Mouse (Mus musculus) ES-E14 (cell line): ENCODE measurements around the gene Ak5. TPM values are rescaled to one million over a fixed set of nuclear protein-coding genes. Genes with fewer than 3 reads are reported as not detected.
A peak's percentile ranks its signal among the peaks of the same experiment; 100 is the strongest.

Experiments
- DNase-seq: peaks from one replicate; pipeline ENCODE4 v3.0.0-alpha.2; 2013; ENCODE audit warnings: low read depth, low spot score
- H3K27ac ChIP-seq: 2 replicates; pipeline ENCODE4 v1.5.1; 2012; ENCODE audit warnings: low read depth, mild to moderate bottlenecking, low read length, moderate library complexity, mixed read lengths; ENCODE audit not compliant: poor library complexity, insufficient read depth, severe bottlenecking
- H3K36me3 ChIP-seq: 2 replicates; pipeline ENCODE4 v1.6.1; 2012; ENCODE audit warnings: mild to moderate bottlenecking, low read length, moderate library complexity, mixed read lengths; ENCODE audit not compliant: control insufficient read depth, poor library complexity, insufficient read depth, severe bottlenecking
- H3K4me1 ChIP-seq, 2 experiments: fragments of 150-350 bp in 1 of 2; sonication (generic) in 1 of 2; 2 replicates each; pipeline ENCODE4 v1.6.1; 2012; ENCODE audit warnings: low read length in 2 of 2, mild to moderate bottlenecking in 1 of 2, mixed read lengths in 1 of 2; ENCODE audit not compliant: control insufficient read depth in 2 of 2, insufficient read depth in 2 of 2, poor library complexity in 1 of 2
- H3K4me3 ChIP-seq, 2 experiments: fragments of 150-350 bp in 1 of 2; sonication (generic) in 1 of 2; 2 replicates each; pipeline ENCODE4 v1.5.1; 2012; ENCODE audit warnings: low read length in 2 of 2, low read depth in 1 of 2, mild to moderate bottlenecking in 1 of 2, mixed read lengths in 1 of 2; ENCODE audit not compliant: insufficient read depth in 1 of 2, poor library complexity in 1 of 2, severe bottlenecking in 1 of 2
- H3K9ac ChIP-seq: 2 replicates; pipeline ENCODE4 v1.6.1; 2012; ENCODE audit warnings: low read depth, mild to moderate bottlenecking, low read length, mixed read lengths; ENCODE audit not compliant: poor library complexity, insufficient read depth, severe bottlenecking
- H3K9me3 ChIP-seq: fragments of 150-350 bp; sonication (generic); 2 replicates; pipeline ENCODE4 v1.6.1; 2012; ENCODE audit warnings: low read depth, mild to moderate bottlenecking, low read length; ENCODE audit not compliant: control insufficient read depth, insufficient read depth
- CHD2 ChIP-seq: IDR thresholded peaks from 2 replicates; pipeline ENCODE4 v1.6.1; 2014; ENCODE audit warnings: mild to moderate bottlenecking, low read depth, low read length, inconsistent platforms
- HCFC1 ChIP-seq: IDR thresholded peaks from 2 replicates; pipeline ENCODE4 v1.6.1; 2012; ENCODE audit warnings: low read length, inconsistent platforms, borderline replicate concordance; ENCODE audit not compliant: insufficient read depth
- MAFK ChIP-seq: IDR thresholded peaks from 2 replicates; pipeline ENCODE4 v1.6.1; 2014; ENCODE audit warnings: mild to moderate bottlenecking, low read depth, low read length, inconsistent platforms; ENCODE audit not compliant: insufficient read depth
- ZC3H11A ChIP-seq: IDR thresholded peaks from 2 replicates; pipeline ENCODE4 v1.6.1; 2012; ENCODE audit warnings: low read depth, mild to moderate bottlenecking, inconsistent platforms, low read length, borderline replicate concordance
- ZNF384 ChIP-seq: IDR thresholded peaks from 2 replicates; pipeline ENCODE4 v1.6.1; 2012; ENCODE audit warnings: low read depth, low read length, inconsistent platforms
- in situ Hi-C, 2 experiments: fragments of 600-800 bp; cut with MboI; formaldehyde crosslinking; loops; one replicate each; pipeline ENCODE4 v1.15.1; 2025; ENCODE audit warnings: low sequenced_read_pairs in 2 of 2, inconsistent platforms in 1 of 2; ENCODE audit not compliant: unreplicated experiment in 2 of 2
- total RNA-seq: library from RNA; depleted of rRNA; stranded (reverse); fragments of 300-350 nt; gene quantifications from 2 replicates; pipeline ENCODE4 v1.2.3, GENCODE M21; 2012

Gene Ak5
- total RNA-seq, 1 experiment, result 0.76 TPM

DNA sequence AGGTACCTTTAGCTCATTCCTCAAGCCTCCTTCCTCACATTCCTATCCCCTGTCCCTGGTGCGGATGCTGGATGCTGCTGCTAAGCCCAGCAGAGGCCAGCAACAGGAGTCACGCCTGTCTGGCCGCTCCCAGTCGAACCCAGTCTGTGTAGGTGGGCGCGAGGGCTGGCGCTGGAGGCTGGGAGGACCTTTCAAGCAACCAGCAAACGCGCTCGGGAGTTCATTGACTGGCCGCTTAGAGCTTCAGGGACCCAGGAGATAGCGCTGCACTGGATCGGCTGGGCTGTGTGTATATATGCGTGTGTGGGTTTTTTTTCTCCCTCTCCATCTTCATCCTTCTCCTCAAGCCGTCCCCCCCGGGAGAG is 1.2 kb downstream of the Ak5 start:
- Histone ChIP-seq H3K27ac (no peak overlapping the region), H3K4me3 (peak overlapping the region; percentile 67 to 72; a peak in 3 of 4 replicates), H3K36me3 (no peaks in the 10 kb centered on the region), H3K4me1 (no peaks in the 10 kb centered on the region), H3K9ac (no peak overlapping the region), H3K9me3 (no peaks in the 10 kb centered on the region)
- TF ChIP-seq ZC3H11A (no peak), CHD2 (no peak), MAFK (no peak), HCFC1 (no peak), ZNF384 (no peak)
- in situ Hi-C loops, result no loop called here
- peak; percentile 17 for DNase-seq

DNA sequence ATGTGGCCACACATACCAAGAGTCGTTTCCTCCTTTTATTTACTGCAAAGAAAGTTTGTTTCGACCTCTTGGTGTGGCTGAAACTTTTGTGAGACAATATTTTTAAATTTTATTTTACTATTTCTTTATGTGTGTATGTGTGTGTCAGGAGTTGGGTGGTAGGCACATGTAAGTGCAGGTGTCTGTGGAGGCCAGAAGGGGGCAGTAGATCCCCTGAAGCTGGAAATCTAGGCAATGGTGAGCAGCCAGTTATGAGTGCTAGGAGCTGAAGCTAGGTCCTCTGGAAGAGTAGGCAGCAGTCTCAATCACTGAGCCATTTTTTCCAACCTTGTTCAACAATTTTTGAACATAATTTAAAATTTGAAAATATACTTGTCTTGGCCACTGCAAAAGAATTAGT is 9.6 kb downstream of the Ak5 start:
- no peak for TF ChIP-seq ZC3H11A
- Histone ChIP-seq H3K36me3 (no peaks in the 10 kb centered on the region), H3K4me3 (no peak overlapping the region), H3K9ac (no peak overlapping the region), H3K27ac (no peak overlapping the region), H3K4me1 (no peaks in the 10 kb centered on the region), H3K9me3 (no peaks in the 10 kb centered on the region)
- DNase-seq, result no peak
- in situ Hi-C loops, result no loop called here

DNA sequence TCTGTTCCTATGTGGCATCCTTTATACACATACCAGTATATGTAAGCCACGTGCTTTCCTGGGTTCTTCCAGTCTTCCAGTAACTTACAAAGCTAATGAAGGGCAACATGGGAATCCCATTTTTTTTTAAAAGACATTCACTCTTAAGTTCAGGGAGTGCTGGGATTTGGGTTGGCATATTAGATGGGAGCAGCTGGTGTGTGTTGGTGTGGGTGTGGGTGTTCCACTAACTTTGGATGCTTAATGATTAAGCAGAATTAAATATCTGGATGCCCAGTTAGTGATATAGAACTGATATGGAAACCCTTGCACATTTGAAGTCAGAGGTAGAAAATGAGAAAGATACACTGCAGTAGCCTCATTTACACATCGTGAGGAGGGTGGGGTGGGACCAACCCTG is 16.2 kb downstream of the Ak5 start:
- no peaks in the 10 kb centered on the region for H3K36me3 ChIP-seq
- in situ Hi-C loops, result no loop called here
- no peak overlapping the region for H3K27ac ChIP-seq
- H3K4me3 ChIP-seq, result no peak overlapping the region
- no peaks in the 10 kb centered on the region for H3K4me1 ChIP-seq
- no peaks in the 10 kb centered on the region for H3K9me3 ChIP-seq
- TF ChIP-seq HCFC1, result no peak
- no peak for TF ChIP-seq ZC3H11A
- no peak for TF ChIP-seq ZNF384
- no peak for TF ChIP-seq CHD2
- no peak for TF ChIP-seq MAFK
- H3K9ac ChIP-seq, result no peak overlapping the region
- DNase-seq, result no peak

DNA sequence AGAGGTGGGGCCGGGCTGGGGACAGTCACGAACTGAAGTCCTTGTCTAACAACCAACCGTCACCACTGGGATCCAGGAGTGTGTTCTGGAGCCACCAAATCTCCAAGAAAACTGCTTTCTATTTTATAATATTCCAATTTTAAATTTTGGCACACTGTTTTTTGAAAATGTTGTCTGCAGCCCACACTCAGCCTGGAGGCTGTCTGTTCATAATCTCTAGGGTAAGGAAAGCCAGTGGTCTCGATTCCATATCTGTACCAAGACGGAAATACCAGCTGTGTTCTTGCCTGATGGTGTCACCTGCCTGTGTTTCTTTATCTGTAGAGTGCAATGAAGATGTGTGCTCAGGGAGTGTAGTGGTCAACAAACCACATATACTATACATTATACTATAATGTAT is 23.6 kb downstream of the Ak5 start:
- no peak for TF ChIP-seq HCFC1
- TF ChIP-seq ZNF384, result no peak
- TF ChIP-seq MAFK, result no peak
- TF ChIP-seq ZC3H11A, result no peak
- no peak for TF ChIP-seq CHD2
- Histone ChIP-seq H3K9me3 (no peaks in the 10 kb centered on the region), H3K4me3 (no peak overlapping the region), H3K4me1 (no peaks in the 10 kb centered on the region), H3K36me3 (no peaks in the 10 kb centered on the region; the same call in 1 of the 2 replicates), H3K27ac (no peak overlapping the region), H3K9ac (no peak overlapping the region)
- no peak for DNase-seq
- in situ Hi-C loops, result no loop called here

DNA sequence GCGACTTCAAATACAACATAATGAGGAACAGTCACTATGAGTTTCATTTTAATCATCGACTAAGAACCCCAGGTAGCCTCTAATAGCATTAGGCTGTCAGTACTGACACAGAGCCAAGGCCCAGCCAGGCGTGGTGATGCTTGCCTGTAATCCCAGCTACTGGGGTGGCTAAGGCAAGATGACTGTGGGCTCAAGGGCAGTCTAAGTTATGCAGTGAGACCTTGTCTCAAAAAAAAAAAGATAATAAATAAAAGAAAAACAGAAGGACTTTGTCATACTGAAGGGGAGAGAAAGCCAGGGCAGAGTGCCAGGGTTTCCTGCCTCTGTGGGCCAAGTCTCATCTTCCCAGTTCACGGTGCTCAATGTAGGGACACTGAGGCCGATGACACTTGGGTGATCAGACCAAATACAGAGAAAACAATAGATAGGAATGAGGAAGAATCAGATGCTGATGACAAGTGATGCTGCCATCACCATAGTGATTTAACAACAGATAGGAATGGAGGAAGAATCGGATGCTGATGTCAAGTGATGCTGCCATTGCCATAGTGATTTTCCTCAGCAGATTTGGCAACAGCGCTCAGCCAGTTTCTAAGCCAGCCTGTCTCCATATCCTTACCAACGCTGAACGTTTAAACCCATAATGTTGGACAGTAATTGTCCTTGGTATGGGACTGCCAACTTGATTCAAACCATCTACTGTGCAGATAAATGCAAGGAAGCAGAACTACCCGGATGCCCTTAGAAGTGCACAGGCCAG is 42.9 kb downstream of the Ak5 start:
- no peak overlapping the region for H3K9ac ChIP-seq
- in situ Hi-C loops, result no loop called here
- no peak overlapping the region for H3K4me3 ChIP-seq
- no peaks in the 10 kb centered on the region for H3K4me1 ChIP-seq
- DNase-seq, result no peak
- H3K27ac ChIP-seq, result no peak overlapping the region
- H3K36me3 ChIP-seq, result no peaks in the 10 kb centered on the region
- no peaks in the 10 kb centered on the region for H3K9me3 ChIP-seq
- no peak for TF ChIP-seq ZC3H11A
- TF ChIP-seq MAFK, result no peak
- TF ChIP-seq HCFC1, result no peak
- no peak for TF ChIP-seq ZNF384
- TF ChIP-seq CHD2, result no peak
